Mouse (Mus musculus): ENCODE data around the gene Srebf2.
A peak's percentile ranks its signal among the peaks of the same experiment; 100 is the strongest.
"Not testable (repeated sequence)": the region's sequence is repeated elsewhere in the genome, so short reads cannot be mapped to it uniquely, and the experiment has no call there.

The Srebf2 gene

DNA sequence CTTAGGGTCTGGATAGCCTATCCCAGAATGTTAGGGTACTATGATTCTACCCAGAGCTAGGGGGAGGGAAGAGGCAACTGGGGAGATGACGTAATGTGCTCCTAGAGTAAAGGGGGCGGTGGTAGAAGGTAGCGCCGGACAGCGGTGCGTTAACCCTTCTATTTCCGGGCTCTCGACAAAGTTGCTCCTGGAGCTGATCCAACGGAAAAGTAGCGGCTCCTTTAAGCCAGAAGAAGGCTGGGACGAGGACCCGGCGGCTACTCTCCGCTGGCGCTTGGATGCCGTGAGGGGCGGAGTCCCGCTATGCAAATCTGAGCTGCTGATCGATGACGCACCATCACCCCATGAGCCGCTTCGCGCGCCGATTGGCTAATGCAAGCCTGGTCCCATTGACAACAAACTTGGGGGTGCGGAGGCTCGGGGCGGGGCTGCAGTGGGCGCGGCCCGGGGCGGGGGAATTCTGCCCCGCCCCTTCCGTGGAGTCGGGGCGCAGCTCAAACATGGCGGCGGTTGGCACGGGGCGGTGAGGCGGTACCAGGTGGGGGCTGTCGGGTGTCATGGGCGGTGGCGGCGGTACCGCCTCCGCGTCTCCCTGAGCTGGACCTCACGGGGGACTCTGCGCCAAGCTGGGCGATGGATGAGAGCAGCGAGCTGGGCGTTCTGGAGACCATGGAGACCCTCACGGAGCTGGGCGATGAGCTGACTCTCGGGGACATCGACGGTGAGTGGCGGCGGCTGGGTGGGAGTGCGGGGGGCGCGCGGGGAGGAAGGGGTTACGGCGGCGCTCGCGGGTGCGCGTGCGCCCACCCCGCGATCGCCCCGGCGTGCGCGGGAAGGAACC is at the start of gene Srebf2:
Gene Srebf2, plus strand, starts transcription at position 412 of the 841 bp plus-strand sequence.
- DNase-seq = peak; percentile 100

DNA sequence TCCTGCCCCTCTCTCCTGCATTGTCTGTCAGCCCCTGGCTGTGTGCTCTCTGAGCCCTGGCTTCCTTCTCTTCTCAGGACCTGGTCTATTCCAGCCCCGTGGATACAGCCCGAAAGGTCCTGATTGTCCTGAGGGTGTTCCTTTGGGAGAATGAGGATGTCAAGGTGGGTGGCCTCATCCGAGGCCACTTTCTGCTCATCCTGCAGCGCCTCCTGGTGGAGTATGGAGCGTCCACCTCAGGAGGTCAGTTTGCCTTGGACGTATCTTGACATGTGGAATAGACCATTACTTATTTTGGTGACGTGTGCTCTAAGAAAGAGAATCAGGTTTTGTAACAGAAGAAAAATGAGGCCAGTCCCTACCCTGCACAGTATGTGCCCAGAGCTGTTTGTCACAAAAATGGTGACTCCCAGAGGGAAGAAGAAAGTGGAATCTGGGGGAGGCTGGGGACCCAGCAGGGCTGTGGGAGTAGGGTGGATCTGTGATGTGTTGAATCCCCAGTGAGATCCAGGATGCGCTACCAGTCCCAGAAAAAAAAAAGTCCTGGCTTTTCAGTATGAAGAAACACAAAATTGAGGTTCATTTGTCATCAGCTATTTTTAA is 39.9 kb upstream of the Srebf2 start:
- no peak for DNase-seq

DNA sequence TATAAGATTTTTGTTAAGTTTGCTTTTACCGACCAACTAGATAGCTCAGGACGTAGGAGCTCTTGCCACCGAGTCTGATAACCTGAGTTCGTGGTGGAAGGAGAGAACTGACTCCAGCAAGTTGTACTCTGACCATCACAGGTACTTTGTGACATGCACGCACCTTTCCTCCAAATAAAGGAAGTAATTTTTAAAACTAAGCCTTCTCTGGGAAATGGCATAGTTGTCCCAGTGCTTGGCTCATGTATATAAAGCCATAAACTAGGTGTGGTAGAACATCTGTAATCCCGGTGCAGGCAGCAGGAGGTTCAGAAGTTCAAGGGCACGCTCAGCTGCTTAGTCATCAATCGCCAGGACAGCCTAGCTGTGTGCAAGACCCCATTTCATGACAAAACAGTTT is 26.4 kb upstream of the Srebf2 start:
- DNase-seq = no peak

DNA sequence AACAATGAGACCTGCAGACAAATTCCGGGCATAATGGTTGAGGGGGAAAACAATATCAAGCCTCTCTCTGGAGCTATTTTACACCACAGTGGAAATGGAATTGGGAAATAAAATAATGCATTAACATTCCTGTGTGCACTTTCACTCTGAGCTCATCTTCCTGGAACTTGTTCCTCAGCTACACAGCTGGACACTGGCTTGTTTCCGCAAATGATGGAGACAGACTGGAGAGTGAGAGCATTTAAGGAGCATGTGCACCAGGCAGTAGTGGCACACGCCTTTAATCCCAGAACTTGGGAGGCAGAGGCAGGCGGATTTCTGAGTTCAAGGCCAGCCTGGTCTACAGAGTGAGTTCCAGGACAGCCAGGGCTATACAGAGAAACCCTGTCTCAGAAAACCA is 20.3 kb upstream of the Srebf2 start:
- not testable (repeated sequence) for DNase-seq

DNA sequence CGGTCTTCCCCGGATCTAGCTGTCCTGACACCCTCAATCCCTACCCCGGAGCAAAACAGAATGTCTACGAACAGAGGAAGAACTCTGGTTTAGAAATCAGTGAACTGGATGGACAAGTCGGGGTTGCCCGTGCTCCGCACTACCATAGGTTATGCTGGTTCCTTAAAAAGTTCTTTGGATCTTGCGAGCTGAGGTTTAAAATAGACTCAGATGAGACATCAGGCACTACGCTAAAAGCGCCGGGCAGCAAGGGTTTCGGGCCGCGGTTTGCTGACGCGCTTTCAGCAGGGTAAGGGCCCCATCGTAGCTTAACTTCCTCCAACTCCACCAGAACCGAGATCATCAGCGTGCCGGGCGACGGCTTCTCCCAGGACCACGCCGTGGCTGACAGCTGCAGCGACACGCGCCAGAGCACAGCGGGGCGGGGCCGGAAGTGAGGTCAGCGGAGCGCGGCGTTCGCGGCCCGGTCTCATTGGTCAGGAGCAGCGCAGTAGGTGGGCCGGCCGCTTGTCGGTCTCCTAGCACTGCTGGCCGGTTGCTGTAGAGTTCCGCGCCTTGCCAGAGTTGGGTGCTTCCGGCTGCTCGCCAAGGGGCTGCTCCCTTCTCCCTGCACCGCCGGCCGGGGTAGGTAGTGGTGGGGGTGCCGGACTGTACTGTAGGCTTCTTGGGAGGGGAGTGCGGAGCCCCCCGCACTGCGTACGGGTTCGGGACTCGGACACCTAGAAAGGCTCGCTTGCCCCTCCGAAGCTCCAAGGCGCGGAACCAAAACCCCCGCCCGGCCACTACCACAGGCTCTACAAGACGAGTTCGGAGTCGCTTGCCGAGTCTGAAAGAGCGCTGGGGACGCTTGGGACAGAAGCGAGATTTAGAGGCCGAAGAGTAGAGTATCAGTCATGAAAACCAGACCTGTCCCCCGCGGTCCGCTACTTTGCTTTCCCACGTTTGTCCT is 19.3 kb upstream of the Srebf2 start, which contains the start of gene Ccdc134:
Gene Ccdc134, plus strand, starts transcription at position 497 of the 949 bp plus-strand sequence.
- peak; percentile 95 for DNase-seq

DNA sequence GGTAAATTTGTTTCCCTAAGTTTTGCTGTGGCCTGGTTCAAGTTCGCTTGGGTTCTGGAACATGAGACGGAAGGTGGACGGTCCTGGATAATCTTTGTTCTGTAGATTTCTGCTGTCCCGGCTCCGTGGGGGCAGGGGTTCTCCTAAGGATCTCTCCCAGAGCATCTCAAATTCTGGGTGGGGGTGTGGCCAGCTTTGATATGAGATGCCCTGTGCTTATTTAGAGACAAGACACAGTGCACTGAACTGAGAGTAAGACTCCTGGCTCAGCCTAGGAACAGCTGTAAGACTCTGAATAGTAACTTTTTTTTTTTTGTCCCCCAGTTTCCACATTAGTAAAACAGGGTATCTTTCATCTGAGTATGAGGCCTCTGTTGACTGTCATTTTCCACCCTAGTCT is 18.6 kb upstream of the Srebf2 start:
- no peak for DNase-seq

DNA sequence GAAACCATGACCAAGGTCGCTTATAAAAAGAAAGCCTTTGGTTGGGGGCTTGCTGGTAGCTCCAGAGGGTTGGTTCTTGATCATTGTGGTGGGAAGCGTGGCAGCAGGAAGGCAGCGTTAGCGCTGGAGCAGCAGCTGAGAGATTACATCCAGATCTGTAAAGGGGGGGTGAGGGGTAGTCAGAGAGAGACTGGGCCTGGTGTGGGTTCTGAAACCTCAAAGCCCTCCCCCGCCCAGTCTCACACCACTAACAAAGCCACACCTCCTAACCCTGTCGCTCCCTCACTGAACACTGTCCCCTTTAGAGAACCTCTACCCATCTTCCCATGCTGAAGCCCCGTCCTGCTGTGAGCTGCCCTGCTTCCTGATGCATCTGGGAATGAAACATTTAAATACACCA is 16.4 kb upstream of the Srebf2 start:
- DNase-seq = no peak

DNA sequence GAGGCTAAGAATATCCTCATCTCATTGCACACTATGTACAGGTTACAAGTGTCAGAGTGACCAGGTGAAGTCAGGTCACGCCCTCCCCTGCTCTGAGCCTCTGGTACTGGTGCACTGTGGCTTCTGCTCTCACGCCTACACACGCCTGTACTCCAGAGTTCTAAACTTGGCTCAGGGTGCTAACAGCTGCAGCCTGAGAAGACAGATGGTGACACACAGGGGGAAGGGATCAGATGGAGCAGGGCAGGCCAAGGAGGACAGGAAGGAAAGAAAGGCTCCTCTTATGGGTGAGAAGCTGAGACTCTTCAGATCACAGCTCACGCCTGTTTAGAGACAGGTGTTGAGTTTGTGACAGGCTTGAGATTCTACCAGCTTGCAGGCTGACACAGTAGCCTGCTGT is 11.6 kb upstream of the Srebf2 start:
- no peak for DNase-seq

DNA sequence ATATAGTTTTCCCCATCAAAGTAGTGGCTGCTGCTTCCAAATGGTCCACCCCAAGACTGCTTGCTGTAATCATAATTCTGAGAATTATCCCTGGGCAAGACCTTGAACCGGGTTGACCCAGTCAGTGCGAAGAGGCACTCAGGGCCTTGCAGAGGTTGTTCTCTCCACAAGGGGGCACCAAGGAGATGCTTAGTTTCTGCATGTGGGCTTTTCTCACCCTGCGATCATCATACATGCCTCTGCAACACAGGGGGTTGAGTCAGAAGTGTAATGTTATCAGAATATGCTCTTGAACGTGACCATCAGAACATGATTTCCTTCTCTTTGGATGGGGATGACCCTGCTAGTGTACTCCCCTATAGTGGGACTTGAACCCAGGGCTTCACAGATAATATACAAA is 8.4 kb upstream of the Srebf2 start:
- DNase-seq = peak; percentile 44

DNA sequence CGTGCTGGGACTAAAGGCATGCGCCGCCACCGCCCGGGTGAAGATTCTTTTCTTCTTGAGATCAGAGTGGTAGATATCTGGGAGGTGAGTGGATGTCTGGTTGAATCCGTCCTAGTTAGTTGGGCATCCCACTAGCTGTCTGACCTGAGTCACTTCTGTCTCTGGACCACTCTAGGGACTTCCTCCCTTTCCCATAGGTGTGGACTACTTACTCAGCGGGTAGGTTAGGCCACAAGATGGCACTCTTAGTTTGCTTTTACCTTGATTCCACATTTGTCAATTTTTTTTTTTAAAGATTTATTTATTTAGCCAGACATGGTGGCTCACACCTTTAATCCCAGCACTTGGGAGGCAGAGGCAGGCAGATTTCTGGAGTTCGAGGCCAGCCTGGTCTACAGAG is 7.8 kb upstream of the Srebf2 start:
- DNase-seq = no peak

DNA sequence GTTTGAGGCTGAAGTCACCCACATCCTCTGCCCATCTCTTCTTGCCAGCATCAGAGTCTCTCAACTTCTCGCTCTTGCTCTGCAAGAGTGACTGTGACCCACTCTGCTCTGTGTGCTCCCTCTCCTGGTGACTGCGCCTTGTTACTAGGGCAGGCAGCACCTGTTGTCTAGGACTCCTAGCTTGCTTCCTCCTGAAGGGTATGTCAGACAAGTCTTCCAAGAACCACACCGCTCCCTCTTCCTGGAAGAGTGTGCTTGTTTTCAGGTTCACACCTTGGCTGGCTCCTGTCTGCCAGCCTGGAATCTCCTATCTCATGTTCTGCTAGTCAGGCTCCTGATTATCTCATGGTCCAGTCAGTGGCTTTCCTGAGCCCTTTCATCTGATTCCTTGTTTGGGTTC is 6.6 kb upstream of the Srebf2 start:
- no peak for DNase-seq

DNA sequence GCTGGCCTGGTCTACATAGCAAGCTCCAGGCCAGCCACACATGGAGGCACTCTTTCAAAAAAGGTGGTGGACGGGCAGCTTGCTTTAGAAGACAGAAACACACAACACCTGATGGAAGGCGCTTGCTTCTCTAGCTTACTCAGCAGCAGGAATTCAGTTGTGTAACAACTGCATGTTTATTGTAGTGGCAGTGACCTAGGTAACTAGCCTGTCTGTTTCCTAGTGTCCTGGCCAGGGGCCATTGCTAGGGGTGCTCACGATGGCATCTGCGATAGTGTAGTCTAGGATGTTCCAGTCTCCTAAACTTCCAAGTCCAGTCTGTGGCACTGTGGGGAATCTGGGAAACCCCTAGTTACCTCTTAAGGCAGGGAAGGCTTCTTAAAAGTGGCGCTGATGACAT is 2.8 kb upstream of the Srebf2 start:
- DNase-seq = no peak

DNA sequence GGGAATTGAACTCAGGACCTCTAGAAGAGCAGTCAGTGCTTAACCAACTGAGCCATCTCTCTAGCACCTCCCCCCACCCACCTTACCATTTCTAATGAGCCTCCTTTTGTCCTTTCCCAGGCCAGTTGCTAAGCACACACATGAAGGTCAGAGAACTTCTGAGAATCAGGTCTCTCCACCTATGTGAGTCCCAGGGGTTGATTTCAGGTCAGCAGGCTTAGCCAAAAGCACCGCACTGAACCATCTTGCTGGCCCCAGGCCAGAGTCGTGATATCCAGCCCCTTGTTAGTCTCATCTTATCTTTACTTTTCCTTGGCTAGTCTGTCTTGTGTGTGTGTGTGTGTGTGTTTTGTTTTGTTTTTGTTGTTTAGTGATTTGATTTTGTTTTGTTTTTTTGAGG is 1.6 kb upstream of the Srebf2 start:
- no peak for DNase-seq

DNA sequence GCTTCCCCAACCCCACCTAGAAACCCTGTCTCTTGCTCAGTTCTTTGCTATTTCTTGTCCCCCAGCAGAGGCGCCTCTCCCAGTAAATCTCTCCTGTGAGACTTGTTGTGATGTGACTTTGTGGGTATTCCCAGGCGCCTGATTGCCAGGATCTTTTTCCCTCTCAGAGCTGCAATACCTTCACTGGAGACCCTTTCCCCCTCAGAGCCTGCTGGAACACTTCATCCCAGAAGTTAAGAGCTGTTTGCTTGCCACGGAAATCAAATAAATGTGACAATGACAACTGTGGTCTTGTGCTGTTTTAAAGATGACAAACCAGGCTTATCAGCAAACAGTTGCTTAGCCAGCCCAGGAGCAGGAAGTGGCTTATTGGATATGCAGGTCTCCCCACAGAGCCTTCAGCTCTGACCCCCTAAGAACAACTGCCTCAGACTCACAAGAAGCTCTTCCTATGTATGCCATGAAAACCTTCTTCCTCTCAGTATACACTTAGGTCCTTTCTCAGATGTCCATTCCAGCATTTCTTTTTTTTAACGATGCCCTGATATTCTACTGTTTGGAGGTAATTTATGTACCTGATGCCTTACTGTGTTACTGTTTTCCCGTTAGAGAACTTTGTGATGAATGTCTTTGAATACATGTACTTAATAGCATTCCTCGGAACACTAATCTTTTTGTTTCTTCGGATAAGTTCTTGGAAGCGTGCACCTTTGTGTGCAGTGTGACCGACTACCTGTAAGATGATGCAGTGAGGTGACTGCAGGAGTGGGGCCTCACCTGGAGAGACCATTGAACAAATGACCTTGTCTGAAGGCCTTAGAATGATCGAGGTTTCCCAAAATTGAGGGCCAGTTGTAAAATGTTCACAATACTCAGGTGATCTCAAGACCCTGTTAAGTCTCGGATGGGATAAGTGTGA is 871 bp upstream of the Srebf2 start:
- DNase-seq = no peak

DNA sequence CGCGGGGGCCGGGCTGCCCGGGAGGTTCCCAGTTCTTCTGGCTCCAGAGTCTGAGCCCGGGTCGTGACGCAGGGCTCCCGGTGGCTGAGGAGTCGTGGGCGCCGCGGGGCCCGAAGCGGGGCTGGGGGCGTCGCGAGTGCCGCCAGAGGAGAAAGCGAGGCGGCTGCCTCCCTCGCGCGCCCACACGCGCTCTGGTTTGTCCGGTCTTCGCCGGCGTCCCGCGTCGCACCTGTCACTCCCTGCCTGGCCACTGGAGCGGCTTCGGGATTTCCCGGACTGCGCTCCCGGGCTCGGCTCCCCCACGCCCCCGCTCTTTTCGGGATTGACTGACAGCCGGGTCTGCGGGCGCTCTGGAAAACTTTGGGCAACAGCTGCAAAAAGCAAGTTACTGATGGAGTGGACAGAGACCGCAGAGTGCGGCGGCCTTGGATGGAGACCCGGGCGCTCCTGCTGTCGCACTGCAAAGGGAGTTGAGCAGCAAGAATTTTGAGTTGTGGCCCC is 680 bp downstream of the Srebf2 start:
- peak; percentile 52 for DNase-seq

DNA sequence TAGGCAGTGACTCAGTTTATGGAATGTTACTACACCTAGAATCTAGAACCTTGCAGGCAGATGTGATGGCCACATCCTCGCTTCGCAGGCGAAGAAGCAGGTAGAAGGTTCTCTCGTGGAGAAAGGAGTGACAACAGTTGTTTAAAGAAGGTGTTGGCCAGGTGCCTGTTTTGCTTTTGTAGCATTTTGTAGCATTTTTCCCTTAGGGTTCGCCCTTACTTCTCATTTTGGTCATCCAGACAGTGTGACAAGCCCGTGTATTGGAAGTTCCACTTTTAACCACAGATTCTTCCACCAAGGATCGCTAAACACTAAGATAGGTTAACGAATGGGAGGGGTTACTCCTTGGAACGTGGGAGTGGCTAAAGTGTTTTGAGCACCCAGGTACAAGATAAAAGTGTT is 1.5 kb downstream of the Srebf2 start:
- DNase-seq = no peak

DNA sequence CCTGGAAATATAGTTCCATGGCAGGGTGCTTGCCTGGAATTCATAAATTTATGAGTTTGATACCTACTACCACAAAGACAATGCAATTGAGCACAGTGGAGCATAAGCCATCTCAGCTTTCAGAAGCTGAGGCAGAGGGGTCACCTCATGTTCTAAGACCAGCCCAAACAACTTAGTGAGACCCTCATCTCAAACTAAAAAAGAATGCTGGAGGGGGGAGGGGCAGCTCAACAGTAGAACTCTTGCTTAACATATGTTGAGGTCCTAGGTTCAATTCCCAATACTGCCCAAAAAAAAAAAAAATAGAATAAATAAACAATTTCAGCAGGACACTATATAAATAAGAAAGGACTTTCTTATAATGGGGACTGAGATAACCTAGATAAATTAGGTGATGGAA is 3.1 kb downstream of the Srebf2 start:
- no peak for DNase-seq

DNA sequence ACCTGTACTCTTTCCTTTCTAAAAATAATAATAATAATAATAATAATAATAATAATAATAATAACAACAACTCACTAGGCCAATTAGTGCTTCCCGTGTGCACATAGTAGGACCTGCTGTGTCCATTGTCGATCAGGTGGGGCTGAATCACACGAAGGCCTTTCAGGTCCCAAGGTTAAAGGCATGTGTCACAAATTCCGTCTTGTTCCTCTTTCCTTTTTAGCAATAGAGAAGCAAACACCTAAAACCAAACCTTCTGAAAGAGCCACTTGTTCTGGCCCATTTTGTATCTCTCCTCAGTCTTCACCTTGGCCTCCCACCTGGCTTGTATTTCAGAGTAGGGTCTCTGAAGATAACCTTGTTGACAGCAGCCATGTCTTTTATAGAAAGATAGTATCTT is 4.2 kb downstream of the Srebf2 start:
- DNase-seq = no peak

DNA sequence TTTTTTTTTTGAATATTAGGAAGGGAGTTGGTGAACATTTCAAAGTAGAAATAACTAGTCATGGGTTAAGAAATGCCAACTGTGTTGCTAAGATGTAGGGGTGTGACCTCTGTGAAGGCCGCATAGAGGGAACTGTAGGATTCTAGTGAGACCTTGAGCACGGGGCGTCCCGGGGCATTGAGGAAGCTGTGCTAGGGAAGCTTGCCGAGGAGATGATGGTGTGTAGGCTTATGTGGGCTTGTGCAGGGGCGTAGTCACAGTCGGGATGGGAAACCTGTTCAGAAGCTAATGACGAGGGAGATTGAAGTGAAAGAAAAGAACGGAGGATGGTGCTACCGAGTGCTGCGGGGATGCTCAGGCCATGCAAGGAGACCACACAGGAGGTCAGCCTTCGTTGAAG is 5.0 kb downstream of the Srebf2 start:
- no peak for DNase-seq

DNA sequence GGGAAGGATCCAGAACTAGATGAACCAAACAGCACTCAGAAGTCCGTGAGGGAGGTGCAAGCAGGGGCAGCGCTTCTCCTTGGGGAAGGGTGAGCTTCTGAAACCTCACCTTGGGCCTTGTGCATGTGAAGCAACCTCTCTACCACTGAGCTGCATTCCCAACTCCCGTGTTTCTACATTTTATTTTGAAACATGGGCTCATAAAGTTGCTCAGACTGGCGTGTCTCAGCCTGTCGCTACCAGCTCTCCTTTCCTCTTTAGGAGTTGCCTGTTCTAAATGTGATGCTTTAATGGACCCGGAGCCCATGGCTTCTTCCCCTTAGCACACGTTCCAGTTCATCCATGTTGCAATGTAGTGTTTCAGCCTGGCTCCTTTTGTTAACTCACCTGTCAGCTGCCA is 5.5 kb downstream of the Srebf2 start:
- no peak for DNase-seq

DNA sequence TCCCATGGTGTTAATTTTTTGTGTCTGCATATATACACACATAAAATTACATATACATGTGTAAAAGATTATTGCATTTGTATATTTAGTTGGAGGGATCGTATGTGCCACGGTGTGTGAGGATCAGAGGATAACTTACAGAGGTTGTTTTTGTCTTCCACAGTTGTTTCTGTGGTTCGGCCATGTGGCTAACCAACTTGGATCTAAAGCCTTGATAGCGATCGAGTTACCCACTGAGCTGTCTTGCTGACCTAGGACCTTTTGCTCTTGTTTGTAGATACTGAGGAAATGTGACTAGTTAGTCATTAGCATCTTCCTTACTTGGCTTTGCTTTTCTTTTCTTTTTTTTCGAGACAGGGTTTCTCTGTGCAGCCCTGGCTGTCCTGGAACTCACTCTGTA is 9.3 kb downstream of the Srebf2 start:
- no peak for DNase-seq

DNA sequence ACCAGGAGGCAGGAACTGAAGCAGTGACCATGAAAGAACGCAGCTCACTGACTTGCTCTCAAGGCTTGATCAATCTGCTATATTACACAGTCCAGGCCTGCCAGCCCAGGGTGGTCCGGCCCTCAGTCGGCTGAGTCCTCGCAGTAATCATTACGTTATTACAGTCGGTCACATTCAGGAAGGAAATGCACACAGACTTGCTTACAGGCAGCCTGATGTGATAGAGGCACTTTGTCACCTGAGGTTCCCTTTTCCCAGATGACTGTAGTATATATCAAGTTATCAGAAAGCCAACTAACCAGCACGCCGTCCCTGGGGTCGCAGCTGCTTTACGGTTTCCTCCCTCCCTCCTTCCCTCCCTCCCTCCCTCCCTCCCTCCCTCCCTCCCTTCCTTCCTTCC is 9.9 kb downstream of the Srebf2 start:
- DNase-seq = no peak
